Mouse (Mus musculus): Measurements from ENCODE around the gene Gm10318. TPM values are rescaled to one million over a fixed set of nuclear protein-coding genes. Genes with fewer than 3 reads are reported as not detected.

Gene Gm10318
- polyA plus RNA-seq, 1 experiment = not detected

GRCm38 (mm10) chr10:77835647-77836046 is 17.0 kb upstream of the Gm10318 start, which contains the start of gene Krtap10-10:
TSS of gene Krtap10-10 (plus strand) at chr10:77835947.
- H3K4me1 ChIP-seq (ENCODE audit: control insufficient read depth, insufficient read depth, low read length) = no peaks in the 10 kb centered on the region
- no peak within 1 kb of the TSS for H3K4me3 ChIP-seq (replicated peaks; ENCODE audit: insufficient read depth, low read depth, low read length)
- no peak within 1 kb of the TSS for H3K27ac ChIP-seq (ENCODE audit: insufficient read depth, low read length)
- no peak for DNase-seq
- TF ChIP-seq CTCF (IDR thresholded peaks at IDR 0.05; ENCODE audit: borderline replicate concordance, insufficient read depth, low read depth, low read length) = no peak
- TF ChIP-seq POLR2A (IDR thresholded peaks at IDR 0.05; ENCODE audit: borderline replicate concordance, insufficient read depth, low read length) = no peak
- WGBS = 76% methylated on average over 9 of the region's 9 CpGs
- H3K27me3 ChIP-seq (ENCODE audit: control insufficient read depth, insufficient read depth, low read length) = no peaks in the 10 kb centered on the region

GRCm38 (mm10) chr10:77839006-77839405 is 13.7 kb upstream of the Gm10318 start:
- H3K27me3 ChIP-seq (ENCODE audit: control insufficient read depth, insufficient read depth, low read length) = no peaks in the 10 kb centered on the region
- TF ChIP-seq CTCF (IDR thresholded peaks at IDR 0.05; ENCODE audit: borderline replicate concordance, insufficient read depth, low read depth, low read length) = no peak
- TF ChIP-seq POLR2A (IDR thresholded peaks at IDR 0.05; ENCODE audit: borderline replicate concordance, insufficient read depth, low read length) = no peak
- no peaks in the 10 kb centered on the region for H3K4me1 ChIP-seq (ENCODE audit: control insufficient read depth, insufficient read depth, low read length)
- WGBS = 73% methylated on average over 6 of the region's 6 CpGs
- H3K4me3 ChIP-seq (replicated peaks; ENCODE audit: insufficient read depth, low read depth, low read length) = no peak overlapping the region
- H3K27ac ChIP-seq (ENCODE audit: insufficient read depth, low read length) = no peak overlapping the region
- no peak for DNase-seq

GRCm38 (mm10) chr10:77846503-77846902 is 6.2 kb upstream of the Gm10318 start, which contains the start of gene Gm36176:
TSS of gene Gm36176 (plus strand) at chr10:77846803.
- TF ChIP-seq POLR2A (IDR thresholded peaks at IDR 0.05; ENCODE audit: borderline replicate concordance, insufficient read depth, low read length) (no peak), CTCF (IDR thresholded peaks at IDR 0.05; ENCODE audit: borderline replicate concordance, insufficient read depth, low read depth, low read length) (no peak)
- DNase-seq = no peak
- Histone ChIP-seq H3K27ac (ENCODE audit: insufficient read depth, low read length) (no peak within 1 kb of the TSS), H3K4me3 (replicated peaks; ENCODE audit: insufficient read depth, low read depth, low read length) (no peak within 1 kb of the TSS), H3K4me1 (ENCODE audit: control insufficient read depth, insufficient read depth, low read length) (no peaks in the 10 kb centered on the region), H3K27me3 (ENCODE audit: control insufficient read depth, insufficient read depth, low read length) (no peaks in the 10 kb centered on the region)
- 69% methylated on average over 2 of the region's 3 CpGs for WGBS

GRCm38 (mm10) chr10:77846961-77847360 is 5.7 kb upstream of the Gm10318 start:
- Histone ChIP-seq H3K4me3 (replicated peaks; ENCODE audit: insufficient read depth, low read depth, low read length) (no peak overlapping the region), H3K27ac (ENCODE audit: insufficient read depth, low read length) (no peak overlapping the region), H3K4me1 (ENCODE audit: control insufficient read depth, insufficient read depth, low read length) (no peaks in the 10 kb centered on the region), H3K27me3 (ENCODE audit: control insufficient read depth, insufficient read depth, low read length) (no peaks in the 10 kb centered on the region)
- 4% methylated on average over 2 of the region's 2 CpGs for WGBS
- DNase-seq = peak; percentile 37 to 49
- TF ChIP-seq POLR2A (IDR thresholded peaks at IDR 0.05; ENCODE audit: borderline replicate concordance, insufficient read depth, low read length) = no peak
- no peak for TF ChIP-seq CTCF (IDR thresholded peaks at IDR 0.05; ENCODE audit: borderline replicate concordance, insufficient read depth, low read depth, low read length)

GRCm38 (mm10) chr10:77847538-77847937 is 5.1 kb upstream of the Gm10318 start:
- H3K27me3 ChIP-seq (ENCODE audit: control insufficient read depth, insufficient read depth, low read length) = no peaks in the 10 kb centered on the region
- 83% methylated on average over 2 of the region's 2 CpGs for WGBS
- H3K4me1 ChIP-seq (ENCODE audit: control insufficient read depth, insufficient read depth, low read length) = no peaks in the 10 kb centered on the region
- H3K4me3 ChIP-seq (replicated peaks; ENCODE audit: insufficient read depth, low read depth, low read length) = no peak overlapping the region
- H3K27ac ChIP-seq (ENCODE audit: insufficient read depth, low read length) = no peak overlapping the region
- no peak for TF ChIP-seq CTCF (IDR thresholded peaks at IDR 0.05; ENCODE audit: borderline replicate concordance, insufficient read depth, low read depth, low read length)
- no peak for TF ChIP-seq POLR2A (IDR thresholded peaks at IDR 0.05; ENCODE audit: borderline replicate concordance, insufficient read depth, low read length)
- no peak for DNase-seq

DNA sequence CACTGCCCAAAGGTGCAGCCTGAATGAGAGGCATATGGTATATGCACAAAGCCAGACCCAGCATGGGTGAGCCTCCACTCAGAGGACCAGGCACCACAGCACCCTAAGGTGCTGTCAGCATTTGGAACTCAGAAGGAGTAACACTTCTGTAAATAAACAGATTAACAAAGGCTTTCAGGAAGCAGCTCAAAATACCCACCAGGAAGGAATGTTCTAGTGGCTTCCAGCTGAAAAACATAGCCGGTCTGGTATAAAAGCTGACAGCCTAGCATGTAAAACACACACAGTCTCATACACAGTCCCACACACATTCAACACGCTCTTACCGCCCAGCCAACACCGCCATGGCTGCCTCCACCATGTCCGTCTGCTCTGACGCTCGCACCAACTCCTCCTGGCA is 9.0 kb downstream of the Gm10318 start, which contains the start of gene Gm3285:
Gene Gm3285, plus strand, starts transcription at position 301 of the 400 bp plus-strand sequence.
- Histone ChIP-seq H3K4me3 (replicated peaks; ENCODE audit: insufficient read depth, low read depth, low read length) (no peak within 1 kb of the TSS), H3K27ac (ENCODE audit: insufficient read depth, low read length) (no peak within 1 kb of the TSS), H3K27me3 (ENCODE audit: control insufficient read depth, insufficient read depth, low read length) (no peaks in the 10 kb centered on the region), H3K4me1 (ENCODE audit: control insufficient read depth, insufficient read depth, low read length) (peaks cover 4% of the 10 kb centered on the region; the same call in 1 of the 2 replicates)
- WGBS = 23% methylated on average over 7 of the region's 7 CpGs
- TF ChIP-seq CTCF (IDR thresholded peaks at IDR 0.05; ENCODE audit: borderline replicate concordance, insufficient read depth, low read depth, low read length) (no peak), POLR2A (IDR thresholded peaks at IDR 0.05; ENCODE audit: borderline replicate concordance, insufficient read depth, low read length) (no peak)
- no peak for DNase-seq

- 37% methylated on average over 13 of the region's 14 CpGs for WGBS
- TF ChIP-seq POLR2A (IDR thresholded peaks at IDR 0.05; ENCODE audit: borderline replicate concordance, insufficient read depth, low read length) (no peak), CTCF (IDR thresholded peaks at IDR 0.05; ENCODE audit: borderline replicate concordance, insufficient read depth, low read depth, low read length) (no peak)
- peak; percentile 21 to 25 for DNase-seq
- Histone ChIP-seq H3K27me3 (ENCODE audit: control insufficient read depth, insufficient read depth, low read length) (no peaks in the 10 kb centered on the region), H3K27ac (ENCODE audit: insufficient read depth, low read length) (no peak overlapping the region), H3K4me1 (ENCODE audit: control insufficient read depth, insufficient read depth, low read length) (peaks cover 4% of the 10 kb centered on the region; the same call in 1 of the 2 replicates), H3K4me3 (replicated peaks; ENCODE audit: insufficient read depth, low read depth, low read length) (peak overlapping the region; percentile 31)
Measured at GRCm38 (mm10) chr10:77864067-77864761, 11.6 kb downstream of the Gm10318 start.

GRCm38 (mm10) chr10:77864762-77865143 is 12.1 kb downstream of the Gm10318 start:
- peak in 1 of 2 experiments; percentile 25 for DNase-seq
- no peaks in the 10 kb centered on the region for H3K27me3 ChIP-seq (ENCODE audit: control insufficient read depth, insufficient read depth, low read length)
- no peak for TF ChIP-seq POLR2A (IDR thresholded peaks at IDR 0.05; ENCODE audit: borderline replicate concordance, insufficient read depth, low read length)
- no peak overlapping the region for H3K27ac ChIP-seq (ENCODE audit: insufficient read depth, low read length)
- 34% methylated on average over 11 of the region's 11 CpGs for WGBS
- peak overlapping the region; percentile 31 for H3K4me3 ChIP-seq (replicated peaks; ENCODE audit: insufficient read depth, low read depth, low read length)
- peaks cover 4% of the 10 kb centered on the region; the same call in 1 of the 2 replicates for H3K4me1 ChIP-seq (ENCODE audit: control insufficient read depth, insufficient read depth, low read length)
